Comparison of ENCODE assay signal across 29 mouse cellular contexts in genomic region chr6:122416347-122416746, GRCm38 (mm10).
DNase-seq lines count a peak whose midpoint lies in the region; ATAC-seq and TF ChIP-seq lines count a peak whose summit lies in the region.
"Had no signal": no experiment of that assay in that cellular context is flagged by ENCODE, and none has a peak within 500 bp of the region (broad histone marks: within the 10 kb centered on the region; RNA-seq: fewer than 3 reads in every experiment).

No protein-coding gene starts in this region.

- WGBS in hindbrain, embryonic 13.5 days: 45% methylated on average over 4 of the region's 4 CpGs
- WGBS in hindbrain, embryonic 16.5 days: 36% methylated on average over 4 of the region's 4 CpGs
- WGBS in embryonic facial prominence, embryonic 10.5 days: 34% methylated on average over 4 of the region's 4 CpGs
- WGBS in limb, embryonic 14.5 days: 21% methylated on average over 4 of the region's 4 CpGs
- 54% methylated on average over 4 of the region's 4 CpGs for WGBS in liver, embryonic 11.5 days

- H3K4me1 ChIP-seq in hindbrain, embryonic 13.5 days (replicated peaks): peaks cover 5% of the 10 kb centered on the region; the same call in 1 of the 2 replicates
- no peaks in the 10 kb centered on the region for H3K4me1 ChIP-seq in hindbrain, embryonic 16.5 days (ENCODE audit: control insufficient read depth, insufficient read depth, low read depth, low read length)
- H3K4me1 ChIP-seq in embryonic facial prominence, embryonic 10.5 days: peaks cover 36% of the 10 kb centered on the region
- H3K4me1 ChIP-seq in limb, embryonic 14.5 days (ENCODE audit: control insufficient read depth, insufficient read depth, low read length): peaks cover 7% of the 10 kb centered on the region
- H3K4me1 ChIP-seq in liver, embryonic 11.5 days (replicated peaks; ENCODE audit: control insufficient read depth, insufficient read depth, low read length): no peaks in the 10 kb centered on the region
- H3K4me1 ChIP-seq: heart, embryonic 12.5 days; intestine, embryonic 15.5 days; midbrain, embryonic 10.5 days had no signal

- DNase-seq in embryonic facial prominence, embryonic 10.5 days (ENCODE audit: low spot score): peak; percentile 44
- DNase-seq in forelimb bud, embryonic 11.5 days (ENCODE audit: low read depth, low spot score): peak; percentile 59
- peak; percentile 37 for DNase-seq in limb, embryonic 14.5 days (ENCODE audit: low spot score)
- DNase-seq in liver, embryonic 11.5 days (ENCODE audit: low spot score): no peak
- DNase-seq in cerebellum, adult 9-11 months: no peak
- DNase-seq: adrenal gland, postnatal 10 days; cerebellum, adult 11-12 months; cerebellum, postnatal 14 days; gastrocnemius, postnatal 25 days; heart, postnatal 4 days; kidney, adult 2 months; kidney, postnatal 36 days; layer of hippocampus, postnatal 36 days; left cerebral cortex, postnatal 4 days; lung, embryonic 14.5 days; lung, postnatal 14 days; thymus, postnatal 4 days had no signal

- no peaks in the 10 kb centered on the region for H3K36me3 ChIP-seq in hindbrain, embryonic 13.5 days
- no peaks in the 10 kb centered on the region for H3K36me3 ChIP-seq in hindbrain, embryonic 16.5 days (ENCODE audit: control insufficient read depth, insufficient read depth, low read length)
- no peaks in the 10 kb centered on the region for H3K36me3 ChIP-seq in embryonic facial prominence, embryonic 10.5 days (replicated peaks)
- H3K36me3 ChIP-seq in limb, embryonic 14.5 days (ENCODE audit: control insufficient read depth, insufficient read depth, low read length): no peaks in the 10 kb centered on the region
- H3K36me3 ChIP-seq in liver, embryonic 11.5 days (ENCODE audit: control insufficient read depth, insufficient read depth, low read length): no peaks in the 10 kb centered on the region
- H3K36me3 ChIP-seq: embryonic facial prominence, embryonic 15.5 days; G1E; heart, embryonic 12.5 days; hindbrain, embryonic 15.5 days; intestine, embryonic 15.5 days; midbrain, embryonic 10.5 days had no signal

- no peaks in the 10 kb centered on the region for H3K27me3 ChIP-seq in hindbrain, embryonic 13.5 days
- no peaks in the 10 kb centered on the region for H3K27me3 ChIP-seq in hindbrain, embryonic 16.5 days (replicated peaks; ENCODE audit: control insufficient read depth, insufficient read depth, low read length)
- no peaks in the 10 kb centered on the region for H3K27me3 ChIP-seq in embryonic facial prominence, embryonic 10.5 days (replicated peaks; ENCODE audit: low read depth, poor library complexity, severe bottlenecking)
- H3K27me3 ChIP-seq in limb, embryonic 14.5 days (ENCODE audit: control insufficient read depth, insufficient read depth, low read length): no peaks in the 10 kb centered on the region
- no peaks in the 10 kb centered on the region for H3K27me3 ChIP-seq in liver, embryonic 11.5 days (replicated peaks; ENCODE audit: control insufficient read depth, insufficient read depth, low read length)
- H3K27me3 ChIP-seq: embryonic facial prominence, embryonic 15.5 days; forebrain, embryonic 13.5 days; heart, embryonic 12.5 days; hindbrain, embryonic 15.5 days; intestine, embryonic 15.5 days had no signal

- H3K4me2 ChIP-seq in hindbrain, embryonic 13.5 days: no peak overlapping the region
- no peak overlapping the region for H3K4me2 ChIP-seq in hindbrain, embryonic 16.5 days (ENCODE audit: low read length)
- H3K4me2 ChIP-seq in limb, embryonic 14.5 days (replicated peaks; ENCODE audit: low read depth, low read length, severe bottlenecking): no peak overlapping the region
- no peak overlapping the region for H3K4me2 ChIP-seq in liver, embryonic 11.5 days
- H3K4me2 ChIP-seq: embryonic facial prominence, embryonic 15.5 days; forebrain, embryonic 13.5 days; heart, embryonic 12.5 days; hindbrain, embryonic 15.5 days; intestine, embryonic 15.5 days; lung, embryonic 14.5 days had no signal

- H3K4me3 ChIP-seq in hindbrain, embryonic 13.5 days: no peak overlapping the region
- H3K4me3 ChIP-seq in hindbrain, embryonic 16.5 days (ENCODE audit: low read length): no peak overlapping the region
- H3K4me3 ChIP-seq in embryonic facial prominence, embryonic 10.5 days: no peak overlapping the region
- H3K4me3 ChIP-seq in limb, embryonic 14.5 days (replicated peaks; ENCODE audit: low read length): no peak overlapping the region
- H3K4me3 ChIP-seq in liver, embryonic 11.5 days (ENCODE audit: low read depth, low read length): no peak overlapping the region
- H3K4me3 ChIP-seq: embryonic facial prominence, embryonic 15.5 days; forebrain, embryonic 13.5 days; heart, embryonic 12.5 days; hindbrain, embryonic 15.5 days; intestine, embryonic 15.5 days; layer of hippocampus, adult 2 months; midbrain, embryonic 10.5 days; myocyte had no signal

- no peaks in the 10 kb centered on the region for H3K9me3 ChIP-seq in hindbrain, embryonic 13.5 days
- no peaks in the 10 kb centered on the region for H3K9me3 ChIP-seq in hindbrain, embryonic 16.5 days (ENCODE audit: control insufficient read depth, low read length)
- no peaks in the 10 kb centered on the region for H3K9me3 ChIP-seq in embryonic facial prominence, embryonic 10.5 days
- no peaks in the 10 kb centered on the region for H3K9me3 ChIP-seq in limb, embryonic 14.5 days (ENCODE audit: control insufficient read depth, low read length)
- no peaks in the 10 kb centered on the region for H3K9me3 ChIP-seq in liver, embryonic 11.5 days (ENCODE audit: control insufficient read depth, low read length)
- H3K9me3 ChIP-seq: embryonic facial prominence, embryonic 15.5 days; forebrain, embryonic 13.5 days; G1E; heart, embryonic 12.5 days; hindbrain, embryonic 15.5 days; intestine, embryonic 15.5 days; midbrain, embryonic 10.5 days had no signal

- TF ChIP-seq POLR2A in limb, embryonic 14.5 days (IDR thresholded peaks at IDR 0.05; ENCODE audit: borderline replicate concordance, extremely low read depth, insufficient read depth, insufficient read length): no peak

- H3K9ac ChIP-seq in hindbrain, embryonic 13.5 days: no peak overlapping the region
- H3K9ac ChIP-seq in hindbrain, embryonic 16.5 days (ENCODE audit: low read depth, low read length): no peak overlapping the region
- H3K9ac ChIP-seq in limb, embryonic 14.5 days (ENCODE audit: low read depth, low read length, severe bottlenecking): no peak overlapping the region
- no peak overlapping the region for H3K9ac ChIP-seq in liver, embryonic 11.5 days (ENCODE audit: low read depth, low read length)
- H3K9ac ChIP-seq: embryonic facial prominence, embryonic 15.5 days; forebrain, embryonic 13.5 days; heart, embryonic 12.5 days; hindbrain, embryonic 15.5 days; intestine, embryonic 15.5 days; liver, embryonic 14.5 days; lung, embryonic 14.5 days had no signal

- H3K27ac ChIP-seq in hindbrain, embryonic 13.5 days: peak overlapping the region; percentile 35; the same call in 1 of the 2 replicates
- H3K27ac ChIP-seq in hindbrain, embryonic 16.5 days (ENCODE audit: low read depth, low read length): no peak overlapping the region
- 0 out of 2 replicates have a peak overlapping the region, but pooled peaks have one; percentile 54 for H3K27ac ChIP-seq in embryonic facial prominence, embryonic 10.5 days (replicated peaks)
- no peak overlapping the region for H3K27ac ChIP-seq in limb, embryonic 14.5 days (replicated peaks; ENCODE audit: low read depth, low read length)
- no peak overlapping the region for H3K27ac ChIP-seq in liver, embryonic 11.5 days (ENCODE audit: low read depth, low read length)
- H3K27ac ChIP-seq: embryonic facial prominence, embryonic 15.5 days; forebrain, embryonic 13.5 days; intestine, embryonic 15.5 days; layer of hippocampus, adult 2 months; liver, embryonic 14.5 days; midbrain, embryonic 10.5 days had no signal

- no peak for ATAC-seq in hindbrain, embryonic 13.5 days (ENCODE audit: low FRiP score)
- no peak for ATAC-seq in hindbrain, embryonic 16.5 days
- ATAC-seq in limb, embryonic 14.5 days (ENCODE audit: low FRiP score, low read depth): no peak
- ATAC-seq in liver, embryonic 11.5 days (replicated peaks; ENCODE audit: low FRiP score): no peak
- ATAC-seq: forebrain, embryonic 13.5 days; intestine, embryonic 15.5 days had no signal

Comparison
In these comparisons a context has a peak if more than half of its experiments do, and no peak if none do; other contexts are left out.
1. H3K27ac ChIP-seq: peak in hindbrain, embryonic 13.5 days (single experiment) and embryonic facial prominence, embryonic 10.5 days (single experiment); none in hindbrain, embryonic 16.5 days (single experiment), limb, embryonic 14.5 days (single experiment) and liver, embryonic 11.5 days (single experiment).
2. DNase-seq: peak in embryonic facial prominence, embryonic 10.5 days (single experiment), forelimb bud, embryonic 11.5 days (single experiment) and limb, embryonic 14.5 days (single experiment); none in liver, embryonic 11.5 days (single experiment) and cerebellum, adult 9-11 months (single experiment).